Mouse (Mus musculus) ES-Bruce4 (cell line): ENCODE measurements around the gene Ap1g1.

ENCODE experiments used
- CTCF ChIP-seq: IDR thresholded peaks from one replicate; pipeline ENCODE4 v1.8.1; 2011; ENCODE audit warnings: low read depth, low read length
- EP300 ChIP-seq: IDR thresholded peaks from 2 replicates; pipeline ENCODE4 v1.6.1; 2011; ENCODE audit warnings: low read depth, low read length; ENCODE audit not compliant: insufficient read depth
- POLR2A ChIP-seq: IDR thresholded peaks from one replicate; pipeline ENCODE4 v1.8.1; 2011; ENCODE audit warnings: low read length; ENCODE audit not compliant: insufficient read depth

GRCm38 (mm10) chr8:109806522-109806921 lies 28.2 kb downstream of the Ap1g1 start:
- TF ChIP-seq CTCF (no peak), POLR2A (no peak), EP300 (no peak)
